Mouse (Mus musculus) activated CD4-positive, CD25-positive, alpha-beta regulatory T cell, adult 4 months (primary cell): ENCODE measurements around the gene Cct7. TPM values are rescaled to one million over a fixed set of nuclear protein-coding genes. Genes with fewer than 3 reads are reported as not detected.

Source experiments
- ATAC-seq: one replicate; pipeline ENCODE4 v1.8.0; 2017
- polyA plus RNA-seq, 2 experiments: library from polyadenylated mRNA; unstranded; fragments of 100-300 nt; shearing (Covaris generic); gene quantifications; one replicate each; pipeline ENCODE4 v1.2.1; 2017

The Cct7 gene
- polyA plus RNA-seq, 2 experiments from 2014 or later = 290 to 307 TPM

DNA sequence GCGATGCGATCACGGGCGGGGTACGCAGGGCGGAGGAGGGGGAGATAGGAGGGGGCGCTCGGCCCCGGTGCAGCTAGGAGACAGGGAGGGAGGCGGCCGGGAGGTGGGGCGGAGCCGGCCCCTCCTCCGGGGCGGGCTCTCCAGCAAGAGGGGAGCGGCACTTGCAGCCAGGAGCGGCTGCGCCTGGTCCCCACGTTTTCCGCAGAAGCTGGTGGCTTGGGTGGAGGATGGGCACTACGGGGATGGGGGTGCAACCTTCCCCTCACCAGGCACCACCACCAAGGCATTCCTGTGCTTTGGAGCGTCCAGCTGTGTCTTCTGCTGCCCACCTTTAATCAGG is 51.6 kb downstream of the Cct7 start, which contains the start of gene Fbxo41:
TSS of gene Fbxo41 (minus strand) at position 84 of the 340 bp plus-strand sequence.
- ATAC-seq = no peak

DNA sequence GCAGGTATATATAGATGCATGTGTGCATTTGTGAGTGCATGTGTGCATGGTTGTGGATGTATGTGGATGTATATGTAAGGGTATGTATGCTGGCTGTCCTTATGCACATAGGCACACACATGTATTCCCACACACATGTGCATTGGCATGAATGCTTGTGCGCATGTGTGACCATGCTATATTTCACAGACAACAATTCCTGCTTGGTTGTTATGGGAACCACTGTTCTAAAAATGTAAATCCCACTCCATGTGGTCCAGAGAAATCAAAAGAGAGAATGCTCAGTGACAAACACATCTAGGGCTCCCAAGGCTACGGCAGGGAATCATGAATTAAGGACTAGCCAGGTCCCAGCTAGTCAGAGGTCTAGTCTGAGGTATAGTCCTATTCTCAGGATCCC is 53.6 kb downstream of the Cct7 start:
- no peak for ATAC-seq

DNA sequence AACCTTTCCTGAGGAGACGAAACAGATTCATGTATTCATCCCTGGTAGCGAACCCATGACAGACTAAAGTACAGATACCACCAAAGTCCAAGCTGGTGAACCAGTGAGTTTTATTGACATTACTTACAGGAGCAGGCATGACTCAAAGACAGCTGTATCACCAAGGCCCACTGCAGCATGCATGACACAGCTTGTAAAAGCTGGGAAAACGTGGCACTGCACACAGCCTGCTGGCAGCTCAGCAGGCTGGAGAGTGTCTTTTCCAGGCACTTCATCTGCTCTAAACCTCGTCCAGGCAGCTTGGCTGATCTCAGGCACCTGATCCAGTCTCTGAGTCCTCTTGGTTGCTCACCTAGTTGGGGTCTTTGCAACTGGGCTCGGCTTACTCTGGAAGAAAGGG is 57.3 kb downstream of the Cct7 start:
- ATAC-seq = no peak

DNA sequence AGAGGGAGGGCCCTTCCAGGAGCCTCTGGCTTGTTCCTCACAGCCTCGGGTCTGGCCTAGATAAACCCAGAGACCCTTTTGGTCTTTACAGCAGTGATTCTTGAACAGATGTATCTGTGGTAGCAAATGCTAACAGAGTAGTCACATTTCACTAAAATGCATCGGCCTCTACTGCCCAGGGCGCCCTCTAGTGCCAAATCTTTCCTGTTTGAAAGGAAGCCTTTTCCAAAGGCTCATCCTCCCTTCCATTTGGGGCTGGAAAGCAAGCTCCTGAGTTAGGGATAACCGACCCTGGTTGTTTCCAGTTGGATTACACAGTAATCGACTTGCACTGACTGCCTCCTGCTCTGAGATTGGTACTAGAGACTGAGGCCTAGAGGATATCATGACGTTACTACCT is 59.2 kb downstream of the Cct7 start:
- no peak for ATAC-seq

DNA sequence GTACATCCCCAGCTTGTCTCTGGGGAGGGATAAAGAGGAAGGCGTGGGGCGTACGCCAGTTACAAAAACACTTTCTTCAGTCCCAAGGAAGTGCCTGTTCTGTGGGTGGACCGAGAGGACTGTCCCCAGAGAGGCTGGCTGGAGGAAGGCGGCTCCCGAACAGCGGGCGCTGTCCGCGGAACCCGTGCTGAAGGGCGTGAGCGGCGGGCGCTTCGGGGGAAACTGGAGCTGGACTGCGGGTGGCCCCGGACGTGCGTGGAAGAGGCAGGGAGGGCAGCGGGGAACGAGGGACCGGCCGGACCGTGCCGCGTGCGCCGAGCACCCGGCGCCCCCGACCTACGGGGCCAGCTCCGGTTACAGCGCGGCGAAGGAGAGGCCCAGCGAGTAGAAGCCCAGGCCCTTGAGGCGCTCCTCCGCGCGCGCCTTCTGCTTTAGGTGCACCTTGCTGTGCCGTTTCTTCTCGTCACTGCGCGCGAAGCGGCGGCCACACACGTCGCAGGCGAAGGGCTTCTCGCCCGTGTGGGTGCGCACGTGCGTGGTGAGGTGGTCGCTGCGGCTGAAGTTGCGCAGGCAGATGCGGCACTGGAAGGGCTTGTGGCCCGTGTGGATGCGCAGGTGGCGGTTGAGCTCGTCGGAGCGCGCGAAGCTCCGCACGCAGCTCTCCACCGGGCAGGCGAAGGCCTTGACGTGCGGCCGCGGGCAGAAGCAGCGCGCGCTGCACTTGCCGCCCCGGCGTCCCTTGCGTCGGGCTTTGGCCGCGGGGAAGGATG is 60.2 kb downstream of the Cct7 start:
- ATAC-seq = no peak

DNA sequence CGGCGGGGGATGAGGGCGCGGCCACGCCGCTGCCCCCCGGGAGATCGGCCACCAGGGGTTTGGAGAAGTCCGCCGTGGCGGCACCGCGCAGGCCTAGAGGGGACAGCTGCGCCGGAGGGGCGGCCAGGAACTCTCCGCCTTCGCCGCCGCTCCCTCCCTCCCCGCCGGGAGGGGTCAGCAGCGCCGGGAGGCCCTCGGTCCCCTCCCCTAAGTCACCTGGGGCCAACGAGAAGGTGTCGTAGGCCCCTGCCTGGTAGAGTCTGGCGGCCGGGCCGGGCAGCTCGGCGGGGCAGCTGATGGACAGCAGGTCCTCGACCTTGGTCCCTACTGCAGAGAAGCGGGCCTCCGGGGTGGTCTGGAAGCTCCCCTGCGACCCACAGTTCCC is 60.7 kb downstream of the Cct7 start:
- no peak for ATAC-seq

DNA sequence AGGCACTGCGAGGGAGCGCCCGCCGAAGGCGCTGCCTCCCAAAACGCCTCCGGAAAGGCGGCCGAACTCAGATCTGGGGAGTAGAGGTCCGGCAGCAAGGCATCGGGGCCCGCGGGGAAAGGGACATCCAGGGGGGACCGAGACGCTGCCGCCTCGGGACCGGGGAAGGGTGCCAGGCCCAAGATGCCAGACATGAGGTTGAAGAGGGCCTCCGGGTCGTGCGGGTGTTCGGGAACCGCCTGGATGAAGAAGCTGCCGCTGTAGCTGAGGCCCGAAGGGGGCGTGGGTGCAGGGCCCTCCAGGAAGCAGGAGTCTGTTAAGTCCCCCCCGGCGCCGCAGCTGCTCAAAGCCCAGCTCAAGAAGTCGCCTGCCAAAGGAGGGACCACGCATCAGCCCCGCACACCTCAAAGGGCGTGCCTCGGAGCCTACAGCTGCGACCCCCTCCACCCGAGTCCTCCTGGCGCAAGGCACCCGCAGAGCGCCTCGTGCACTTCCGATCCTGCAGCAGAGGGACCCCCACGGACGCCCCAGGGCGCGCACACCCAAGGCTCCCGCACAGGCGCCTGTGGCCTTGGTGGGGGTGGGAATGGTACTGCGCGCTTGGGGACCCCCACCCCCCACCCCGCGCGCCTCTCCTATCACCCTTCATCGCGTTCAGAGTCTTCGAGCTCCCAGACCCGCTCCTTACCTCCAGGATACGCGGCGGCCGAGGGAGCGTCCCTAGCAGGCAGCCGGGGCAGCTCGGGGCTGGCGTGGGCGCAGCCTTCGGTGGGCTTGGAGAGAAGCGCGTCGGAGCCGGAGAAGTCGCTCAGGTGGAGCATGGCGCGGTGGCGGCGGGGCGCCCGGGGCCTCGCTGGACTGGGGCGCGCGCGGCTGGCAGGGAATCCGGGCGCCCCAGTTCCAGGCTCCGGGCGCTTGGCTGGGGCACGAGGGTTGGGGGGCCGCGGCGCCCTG is 61.5 kb downstream of the Cct7 start:
- peak; percentile 13 for ATAC-seq

DNA sequence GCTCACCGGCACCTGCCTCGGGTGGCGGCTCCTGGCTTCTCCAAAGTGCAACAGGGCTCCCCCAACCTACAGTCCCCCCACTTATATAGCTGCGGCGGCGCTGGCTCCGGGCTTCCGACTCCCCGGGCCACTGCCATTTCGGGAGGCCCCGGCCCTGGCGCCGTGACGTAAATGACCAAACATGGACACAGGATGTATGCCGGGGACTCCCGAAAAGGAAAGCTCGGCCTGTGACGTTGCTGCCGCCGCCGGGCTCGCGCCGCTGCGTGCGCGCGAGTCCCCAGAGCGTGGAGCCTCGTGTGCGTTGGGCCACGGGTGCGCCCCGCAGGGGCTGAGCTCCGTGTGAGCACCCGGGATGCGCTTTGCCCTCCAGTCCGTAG is 62.2 kb downstream of the Cct7 start, which contains the start of gene Egr4:
TSS of gene Egr4 (minus strand) at position 59 of the 380 bp plus-strand sequence.
- peak; percentile 91 for ATAC-seq

DNA sequence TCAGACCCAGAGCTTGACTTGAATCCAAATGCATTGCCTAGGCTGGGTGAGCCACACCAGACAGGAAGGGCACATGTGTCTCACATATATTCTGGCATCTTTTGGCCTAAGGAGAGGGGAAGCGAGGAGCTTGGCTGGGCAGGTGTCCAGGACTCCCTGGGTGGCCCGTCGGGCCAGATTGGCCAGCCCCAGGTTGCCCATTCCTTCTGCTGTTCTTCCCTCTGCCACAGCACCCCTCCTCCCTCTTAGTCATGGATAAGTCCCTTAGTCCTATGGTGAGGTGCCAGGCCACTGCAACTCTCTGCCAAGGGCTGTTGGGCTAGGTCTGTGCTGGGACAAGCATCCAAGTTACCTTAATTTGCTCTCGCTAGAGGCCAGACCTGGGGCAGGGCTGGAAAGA is 64.6 kb downstream of the Cct7 start:
- no peak for ATAC-seq

Other genes starting within 250 kb of the Cct7 start
- gene Sfxn5, start 118.1 kb upstream of the Cct7 start, polyA plus RNA-seq = 1 to 10 TPM; 1.5 to 1.8 TPM
- under 1 TPM; 0.15 to 0.29 TPM for gene Rab11fip5, start 76.9 kb upstream of the Cct7 start, polyA plus RNA-seq
- not detected for gene Noto, start 27.6 kb upstream of the Cct7 start, polyA plus RNA-seq
- 10 to 100 TPM; 21.2 to 27.0 TPM for gene Smyd5, start 19.5 kb upstream of the Cct7 start, polyA plus RNA-seq
- 10 to 100 TPM; 17.9 to 24.1 TPM for gene Pradc1, start 456 bp downstream of the Cct7 start, polyA plus RNA-seq
- under 1 TPM in 1 of 2 experiments, not detected in 1; 0.05 TPM for gene Fbxo41, start 51.5 kb downstream of the Cct7 start, polyA plus RNA-seq
- gene Egr4, start 62.1 kb downstream of the Cct7 start, polyA plus RNA-seq = not detected
- gene Alms1, start 136.0 kb downstream of the Cct7 start, polyA plus RNA-seq = 1 to 10 TPM; 2.7 to 4.3 TPM